Mouse (Mus musculus): Measurements from ENCODE around the gene Gramd1b. TPM values are rescaled to one million over a fixed set of nuclear protein-coding genes. Genes with fewer than 3 reads are reported as not detected.

Gramd1b gene
- polyA plus RNA-seq, 1 experiment: 188 TPM

DNA sequence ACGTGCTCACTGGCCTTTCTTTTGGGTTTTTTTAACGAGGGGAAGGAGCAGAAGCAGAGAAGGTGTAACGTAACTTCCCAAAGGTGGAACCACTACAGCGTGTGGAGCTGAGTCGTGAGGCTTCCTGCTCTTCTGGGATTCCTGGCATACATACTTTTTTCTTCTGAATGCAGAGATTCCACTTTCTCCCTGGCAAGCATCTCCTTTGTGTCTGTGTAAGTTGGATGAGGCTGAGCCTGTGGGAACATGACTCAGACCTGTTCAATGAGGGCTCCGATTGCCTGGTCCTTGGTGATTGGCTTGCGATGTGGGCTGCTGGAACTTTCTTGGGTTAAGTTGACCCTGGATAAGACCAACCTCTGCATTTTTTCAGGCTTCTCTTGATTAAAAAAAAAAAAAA is 28.5 kb upstream of the Gramd1b start:
- H3K4me1 ChIP-seq (ENCODE audit: control insufficient read depth, insufficient read depth, low read length): no peaks in the 10 kb centered on the region
- no peaks in the 10 kb centered on the region for H3K27me3 ChIP-seq (ENCODE audit: control insufficient read depth, insufficient read depth, low read length)
- no peak for DNase-seq
- H3K27ac ChIP-seq (ENCODE audit: insufficient read depth, low read length): no peak overlapping the region
- H3K4me3 ChIP-seq (replicated peaks; ENCODE audit: insufficient read depth, low read depth, low read length): no peak overlapping the region
- 88% methylated on average over 7 of the region's 7 CpGs for WGBS
- TF ChIP-seq CTCF (IDR thresholded peaks at IDR 0.05; ENCODE audit: borderline replicate concordance, insufficient read depth, low read depth, low read length) (no peak), POLR2A (IDR thresholded peaks at IDR 0.05; ENCODE audit: borderline replicate concordance, insufficient read depth, low read length) (no peak)

- 43% methylated on average over 5 of the region's 5 CpGs for WGBS
- Histone ChIP-seq H3K4me1 (ENCODE audit: control insufficient read depth, insufficient read depth, low read length) (no peaks in the 10 kb centered on the region), H3K4me3 (replicated peaks; ENCODE audit: insufficient read depth, low read depth, low read length) (no peak overlapping the region), H3K27me3 (ENCODE audit: control insufficient read depth, insufficient read depth, low read length) (no peaks in the 10 kb centered on the region), H3K27ac (ENCODE audit: insufficient read depth, low read length) (no peak overlapping the region)
- TF ChIP-seq CTCF (IDR thresholded peaks at IDR 0.05; ENCODE audit: borderline replicate concordance, insufficient read depth, low read depth, low read length): no peak
- TF ChIP-seq POLR2A (IDR thresholded peaks at IDR 0.05; ENCODE audit: borderline replicate concordance, insufficient read depth, low read length): no peak
- DNase-seq: no peak
These were observed 26.6 kb upstream of the Gramd1b start for GRCm38 (mm10) chr9:40557796-40558195.

GRCm38 (mm10) chr9:40556396-40556795 is 25.2 kb upstream of the Gramd1b start:
- Histone ChIP-seq H3K4me1 (ENCODE audit: control insufficient read depth, insufficient read depth, low read length) (no peaks in the 10 kb centered on the region), H3K4me3 (replicated peaks; ENCODE audit: insufficient read depth, low read depth, low read length) (no peak overlapping the region), H3K27me3 (ENCODE audit: control insufficient read depth, insufficient read depth, low read length) (no peaks in the 10 kb centered on the region), H3K27ac (ENCODE audit: insufficient read depth, low read length) (no peak overlapping the region)
- no peak for TF ChIP-seq POLR2A (IDR thresholded peaks at IDR 0.05; ENCODE audit: borderline replicate concordance, insufficient read depth, low read length)
- TF ChIP-seq CTCF (IDR thresholded peaks at IDR 0.05; ENCODE audit: borderline replicate concordance, insufficient read depth, low read depth, low read length): no peak
- WGBS: 96% methylated on average over 4 of the region's 4 CpGs
- DNase-seq: no peak

GRCm38 (mm10) chr9:40555243-40555642 is 24.1 kb upstream of the Gramd1b start:
- no peak overlapping the region for H3K4me3 ChIP-seq (replicated peaks; ENCODE audit: insufficient read depth, low read depth, low read length)
- WGBS: 76% methylated on average over 5 of the region's 5 CpGs
- no peaks in the 10 kb centered on the region for H3K4me1 ChIP-seq (ENCODE audit: control insufficient read depth, insufficient read depth, low read length)
- no peak overlapping the region for H3K27ac ChIP-seq (ENCODE audit: insufficient read depth, low read length)
- DNase-seq: no peak
- TF ChIP-seq CTCF (IDR thresholded peaks at IDR 0.05; ENCODE audit: borderline replicate concordance, insufficient read depth, low read depth, low read length) (no peak), POLR2A (IDR thresholded peaks at IDR 0.05; ENCODE audit: borderline replicate concordance, insufficient read depth, low read length) (no peak)
- H3K27me3 ChIP-seq (ENCODE audit: control insufficient read depth, insufficient read depth, low read length): no peaks in the 10 kb centered on the region

DNA sequence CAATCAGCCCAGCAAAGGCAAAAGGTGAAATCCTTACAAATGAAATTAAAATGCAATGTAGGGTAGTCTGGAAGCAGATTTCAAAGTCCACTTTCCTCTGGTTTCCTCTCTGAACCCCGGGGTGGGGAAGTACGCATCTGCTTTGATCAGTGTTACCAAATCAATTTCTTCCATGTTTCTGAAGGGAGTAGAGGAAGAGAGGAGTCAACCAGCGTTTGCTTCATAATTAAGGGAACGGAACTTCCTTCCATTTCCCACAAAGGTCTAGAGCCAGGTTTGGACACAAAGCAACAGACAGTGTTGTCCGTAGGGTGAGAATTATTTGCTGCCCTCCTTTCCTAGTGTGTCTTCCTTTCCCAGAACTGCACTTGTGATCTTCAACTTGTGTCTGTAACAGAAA is 16.7 kb upstream of the Gramd1b start:
- H3K4me1 ChIP-seq (ENCODE audit: control insufficient read depth, insufficient read depth, low read length): peaks cover 2% of the 10 kb centered on the region; the same call in 1 of the 2 replicates
- TF ChIP-seq CTCF (IDR thresholded peaks at IDR 0.05; ENCODE audit: borderline replicate concordance, insufficient read depth, low read depth, low read length) (no peak), POLR2A (IDR thresholded peaks at IDR 0.05; ENCODE audit: borderline replicate concordance, insufficient read depth, low read length) (no peak)
- DNase-seq: no peak
- H3K27me3 ChIP-seq (ENCODE audit: control insufficient read depth, insufficient read depth, low read length): no peaks in the 10 kb centered on the region
- no peak overlapping the region for H3K27ac ChIP-seq (ENCODE audit: insufficient read depth, low read length)
- no peak overlapping the region for H3K4me3 ChIP-seq (replicated peaks; ENCODE audit: insufficient read depth, low read depth, low read length)
- 92% methylated on average over 5 of the region's 5 CpGs for WGBS

- 53% methylated on average over 6 of the region's 6 CpGs for WGBS
- Histone ChIP-seq H3K27ac (ENCODE audit: insufficient read depth, low read length) (no peak overlapping the region), H3K4me3 (replicated peaks; ENCODE audit: insufficient read depth, low read depth, low read length) (no peak overlapping the region), H3K27me3 (ENCODE audit: control insufficient read depth, insufficient read depth, low read length) (no peaks in the 10 kb centered on the region), H3K4me1 (ENCODE audit: control insufficient read depth, insufficient read depth, low read length) (peaks cover 2% of the 10 kb centered on the region)
- DNase-seq: no peak
- TF ChIP-seq POLR2A (IDR thresholded peaks at IDR 0.05; ENCODE audit: borderline replicate concordance, insufficient read depth, low read length) (no peak), CTCF (IDR thresholded peaks at IDR 0.05; ENCODE audit: borderline replicate concordance, insufficient read depth, low read depth, low read length) (no peak)
These were observed 14.0 kb upstream of the Gramd1b start for GRCm38 (mm10) chr9:40545193-40545592.

- Histone ChIP-seq H3K4me1 (ENCODE audit: control insufficient read depth, insufficient read depth, low read length) (peaks cover 20% of the 10 kb centered on the region), H3K4me3 (replicated peaks; ENCODE audit: insufficient read depth, low read depth, low read length) (no peak overlapping the region), H3K27me3 (ENCODE audit: control insufficient read depth, insufficient read depth, low read length) (no peaks in the 10 kb centered on the region), H3K27ac (ENCODE audit: insufficient read depth, low read length) (peak overlapping the region; percentile 34)
- DNase-seq: no peak
- 60% methylated on average over 8 of the region's 8 CpGs for WGBS
- TF ChIP-seq POLR2A (IDR thresholded peaks at IDR 0.05; ENCODE audit: borderline replicate concordance, insufficient read depth, low read length) (no peak), CTCF (IDR thresholded peaks at IDR 0.05; ENCODE audit: borderline replicate concordance, insufficient read depth, low read depth, low read length) (no peak)
These were observed 8.5 kb upstream of the Gramd1b start for GRCm38 (mm10) chr9:40539588-40540140.

- DNase-seq: peak; percentile 98 to 99
- no peak for TF ChIP-seq POLR2A (IDR thresholded peaks at IDR 0.05; ENCODE audit: borderline replicate concordance, insufficient read depth, low read length)
- no peak for TF ChIP-seq CTCF (IDR thresholded peaks at IDR 0.05; ENCODE audit: borderline replicate concordance, insufficient read depth, low read depth, low read length)
- Histone ChIP-seq H3K4me3 (replicated peaks; ENCODE audit: insufficient read depth, low read depth, low read length) (no peak overlapping the region), H3K27me3 (ENCODE audit: control insufficient read depth, insufficient read depth, low read length) (no peaks in the 10 kb centered on the region), H3K27ac (ENCODE audit: insufficient read depth, low read length) (peak overlapping the region; percentile 72; the same call in 1 of the 2 replicates), H3K4me1 (ENCODE audit: control insufficient read depth, insufficient read depth, low read length) (peaks cover 20% of the 10 kb centered on the region)
- WGBS: 3% methylated on average over 2 of the region's 2 CpGs
These were observed 6.5 kb upstream of the Gramd1b start for GRCm38 (mm10) chr9:40537708-40538105.
